ENCODE assay signal across 14 mouse cellular contexts in genomic region chr9:96732644-96733424, GRCm38 (mm10). TPM values are rescaled to one million over a fixed set of nuclear protein-coding genes. Genes with fewer than 3 reads are reported as not detected.
DNase-seq lines count a peak whose midpoint lies in the region; ATAC-seq and TF ChIP-seq lines count a peak whose summit lies in the region.
"Had no signal": no experiment of that assay in that cellular context is flagged by ENCODE, and none has a peak within 500 bp of the region (broad histone marks: within the 10 kb centered on the region; RNA-seq: fewer than 3 reads in every experiment).

No protein-coding gene starts in this region.

- H3K9ac ChIP-seq in heart, postnatal 0 days (replicated peaks; ENCODE audit: low read depth, low read length) = peak overlapping the region; percentile 41; the same call in 1 of the 2 replicates
- no peak overlapping the region for H3K9ac ChIP-seq in embryonic facial prominence, embryonic 14.5 days (ENCODE audit: low read depth, low read length)
- H3K9ac ChIP-seq in hindbrain, embryonic 12.5 days = peak overlapping the region; percentile 53
- H3K9ac ChIP-seq in midbrain, postnatal 0 days (replicated peaks; ENCODE audit: low read length, poor library complexity, severe bottlenecking) = peak overlapping the region; percentile 81

- ATAC-seq in heart, postnatal 0 days (ENCODE audit: insufficient read depth, low read depth) = peak; percentile 39; the same call in 1 of the 2 replicates
- ATAC-seq in embryonic facial prominence, embryonic 14.5 days (ENCODE audit: low read depth) = peak; percentile 45; the same call in 1 of the 2 replicates
- peak; percentile 45; the same call in 1 of the 2 replicates for ATAC-seq in hindbrain, embryonic 12.5 days (ENCODE audit: low FRiP score)
- ATAC-seq in midbrain, postnatal 0 days (ENCODE audit: low FRiP score) = peak; percentile 31; the same call in 1 of the 2 replicates

- peak; percentile 54 for DNase-seq in heart, postnatal 0 days (ENCODE audit: low spot score)
- DNase-seq in heart, adult 11 months = no peak
- DNase-seq in embryonic facial prominence, embryonic 14.5 days (ENCODE audit: low spot score) = no peak
- peak; percentile 63 for DNase-seq in midbrain, postnatal 0 days (ENCODE audit: low spot score)
- DNase-seq in embryo, embryonic 9.5 days (ENCODE audit: extremely low spot score) = no peak
- no peak for DNase-seq in ovary, postnatal 14 days (ENCODE audit: low spot score)
- no peak for DNase-seq in spleen, adult 18-20 months
- DNase-seq: adrenal gland, adult 8-10 months; gastrocnemius, postnatal 14 days; kidney, postnatal 36 days; left cerebral cortex, postnatal 4 days; lung, postnatal 36 days; thymus, postnatal 14 days had no signal

- H3K27me3 ChIP-seq in heart, postnatal 0 days (ENCODE audit: control insufficient read depth, insufficient read depth, low read length) = no peaks in the 10 kb centered on the region
- no peaks in the 10 kb centered on the region for H3K27me3 ChIP-seq in embryonic facial prominence, embryonic 14.5 days (replicated peaks; ENCODE audit: control insufficient read depth, insufficient read depth, low read length)
- no peaks in the 10 kb centered on the region for H3K27me3 ChIP-seq in hindbrain, embryonic 12.5 days
- H3K27me3 ChIP-seq in midbrain, postnatal 0 days (ENCODE audit: insufficient read depth, low read length) = no peaks in the 10 kb centered on the region

- 40% methylated on average over 17 of the region's 17 CpGs for WGBS in heart, postnatal 0 days
- WGBS in embryonic facial prominence, embryonic 14.5 days = 73% methylated on average over 17 of the region's 17 CpGs
- WGBS in hindbrain, embryonic 12.5 days = 72% methylated on average over 17 of the region's 17 CpGs
- WGBS in midbrain, postnatal 0 days = 34% methylated on average over 17 of the region's 17 CpGs

- H3K9me3 ChIP-seq in heart, postnatal 0 days (replicated peaks; ENCODE audit: control insufficient read depth, low read length) = no peaks in the 10 kb centered on the region
- no peaks in the 10 kb centered on the region for H3K9me3 ChIP-seq in embryonic facial prominence, embryonic 14.5 days (ENCODE audit: control insufficient read depth, low read length)
- H3K9me3 ChIP-seq in hindbrain, embryonic 12.5 days (replicated peaks) = no peaks in the 10 kb centered on the region
- H3K9me3 ChIP-seq in midbrain, postnatal 0 days (ENCODE audit: low read length) = no peaks in the 10 kb centered on the region

- peak overlapping the region; percentile 73 for H3K27ac ChIP-seq in heart, postnatal 0 days (ENCODE audit: low read depth)
- H3K27ac ChIP-seq in embryonic facial prominence, embryonic 14.5 days (replicated peaks; ENCODE audit: low read depth, low read length) = no peak overlapping the region; the same call in 1 of the 2 replicates
- H3K27ac ChIP-seq in hindbrain, embryonic 12.5 days = peak overlapping the region; percentile 87
- peak overlapping the region; percentile 91 for H3K27ac ChIP-seq in midbrain, postnatal 0 days (ENCODE audit: low read depth, low read length)

- no peaks in the 10 kb centered on the region for H3K36me3 ChIP-seq in heart, postnatal 0 days (replicated peaks; ENCODE audit: control insufficient read depth, insufficient read depth, low read length)
- H3K36me3 ChIP-seq in embryonic facial prominence, embryonic 14.5 days (ENCODE audit: control insufficient read depth, insufficient read depth, low read length) = no peaks in the 10 kb centered on the region
- no peaks in the 10 kb centered on the region for H3K36me3 ChIP-seq in hindbrain, embryonic 12.5 days
- no peaks in the 10 kb centered on the region for H3K36me3 ChIP-seq in midbrain, postnatal 0 days (ENCODE audit: insufficient read depth, low read length)

- peak overlapping the region; percentile 49 for H3K4me2 ChIP-seq in heart, postnatal 0 days (ENCODE audit: low read depth, low read length)
- H3K4me2 ChIP-seq in embryonic facial prominence, embryonic 14.5 days (ENCODE audit: low read depth, low read length) = peak overlapping the region; percentile 44
- peak overlapping the region; percentile 40 for H3K4me2 ChIP-seq in hindbrain, embryonic 12.5 days (replicated peaks)
- peak overlapping the region; percentile 52 for H3K4me2 ChIP-seq in midbrain, postnatal 0 days (ENCODE audit: low read depth, low read length, poor library complexity, severe bottlenecking)

- H3K4me3 ChIP-seq in heart, postnatal 0 days (ENCODE audit: low read depth, low read length) = peak overlapping the region; percentile 12
- no peak overlapping the region for H3K4me3 ChIP-seq in embryonic facial prominence, embryonic 14.5 days (ENCODE audit: low read depth, low read length)
- peak overlapping the region; percentile 25 for H3K4me3 ChIP-seq in hindbrain, embryonic 12.5 days
- H3K4me3 ChIP-seq in midbrain, postnatal 0 days (ENCODE audit: low read depth, low read length) = peak overlapping the region; percentile 37

- no peak for TF ChIP-seq CTCF in heart, postnatal 0 days (IDR thresholded peaks at IDR 0.05; ENCODE audit: low read depth)
- TF ChIP-seq CTCF in midbrain, postnatal 0 days (IDR thresholded peaks at IDR 0.05) = no peak

- peaks cover 38% of the 10 kb centered on the region for H3K4me1 ChIP-seq in heart, postnatal 0 days (ENCODE audit: control insufficient read depth, insufficient read depth)
- peaks cover 7% of the 10 kb centered on the region; the same call in 1 of the 2 replicates for H3K4me1 ChIP-seq in embryonic facial prominence, embryonic 14.5 days (ENCODE audit: control insufficient read depth, insufficient read depth, low read length)
- peaks cover 18% of the 10 kb centered on the region for H3K4me1 ChIP-seq in hindbrain, embryonic 12.5 days
- peaks cover 13% of the 10 kb centered on the region for H3K4me1 ChIP-seq in midbrain, postnatal 0 days (ENCODE audit: insufficient read depth, low read length)

- no peak for TF ChIP-seq EP300 in heart, postnatal 0 days (IDR thresholded peaks at IDR 0.05; ENCODE audit: low read depth)

RNA-seq across cellular contexts. Expression of gene Zbtb38, which starts 19.8 kb away (rescaled TPM):
- 31.8 and 44.5 TPM in 2 replicates for total RNA-seq in heart, postnatal 0 days (2014; rRNA removed; ENCODE audit: low replicate concordance)
- 27.5 and 28.7 TPM in 2 replicates for polyA plus RNA-seq in heart, postnatal 0 days (2015; fragmentation: Nextera tagmentation; extraction: Ambion mirVana)
- 17.1 and 18.1 TPM in 2 replicates for polyA plus RNA-seq in embryonic facial prominence, embryonic 14.5 days (2014; fragmentation: Nextera tagmentation; extraction: Ambion mirVana)
- polyA plus RNA-seq in hindbrain, embryonic 12.5 days (2016; fragmentation: Nextera tagmentation; extraction: Ambion mirVana) = 18.0 and 20.0 TPM in 2 replicates
- 50.7 and 77.7 TPM in 2 replicates for total RNA-seq in midbrain, postnatal 0 days (2014; rRNA removed)
- 46.2 and 49.9 TPM in 2 replicates for polyA plus RNA-seq in midbrain, postnatal 0 days (2015; fragmentation: Nextera tagmentation; extraction: Ambion mirVana)

Comparison
In these comparisons a context has a peak if more than half of its experiments do, and no peak if none do; other contexts are left out.
1. DNase-seq: peak in heart, postnatal 0 days (single experiment) and midbrain, postnatal 0 days (single experiment); none in heart, adult 11 months (single experiment), embryonic facial prominence, embryonic 14.5 days (single experiment), embryo, embryonic 9.5 days (single experiment), ovary, postnatal 14 days (single experiment) and spleen, adult 18-20 months (0 of 2).
2. Peak in every context shown above with its lines, with median percentiles within 50 percentile points of each other: ATAC-seq and H3K4me2 ChIP-seq.